Mouse (Mus musculus) layer of hippocampus, postnatal 36 days (tissue): ENCODE measurements at regions not wholly inside any gene's neighbourhood (a gene's known extent, or its start where the extent isn't known, plus 50 kb on each side); places are given as distances from the start of the nearest gene placed in this dataset.
"Not testable (repeated sequence)": the region's sequence is repeated elsewhere in the genome, so short reads cannot be mapped to it uniquely, and the experiment has no call there.

Source experiments
- DNase-seq, 2 experiments: peaks; one replicate each; pipeline ENCODE4 v3.0.0; 2022

GRCm38 (mm10) chr10:31143856-31144488, 169.2 kb upstream of the Hddc2 start:
- DNase-seq = peak; percentile 11 to 15

- no peak for DNase-seq
These were observed 168.7 kb upstream of the Hddc2 start for GRCm38 (mm10) chr10:31144489-31144872.

- DNase-seq = peak; percentile 44 to 58
These were observed 140.0 kb upstream of the Hddc2 start for GRCm38 (mm10) chr10:31173169-31173686.

GRCm38 (mm10) chr10:31189577-31189976, 123.6 kb upstream of the Hddc2 start:
- no peak for DNase-seq

- DNase-seq = not testable (repeated sequence)
These were observed 101.0 kb upstream of the Hddc2 start for GRCm38 (mm10) chr10:31212164-31212563.

GRCm38 (mm10) chr10:31212778-31213454, 100.3 kb upstream of the Hddc2 start:
- DNase-seq = no peak

- DNase-seq = no peak
These were observed 91.3 kb upstream of the Hddc2 start for GRCm38 (mm10) chr10:31221902-31222301.

- DNase-seq = no peak
These were observed 84.1 kb upstream of the Hddc2 start for GRCm38 (mm10) chr10:31229078-31229477.

- DNase-seq = no peak
These were observed 70.7 kb upstream of the Hddc2 start for GRCm38 (mm10) chr10:31242442-31242966.

GRCm38 (mm10) chr10:31252584-31253381, 60.4 kb upstream of the Hddc2 start:
- peak; percentile 12 to 26 for DNase-seq

GRCm38 (mm10) chr10:31256934-31257333, 56.2 kb upstream of the Hddc2 start:
- no peak for DNase-seq

- DNase-seq = no peak
These were observed 55.6 kb upstream of the Hddc2 start for GRCm38 (mm10) chr10:31257611-31258010.

- no peak for DNase-seq
These were observed 52.3 kb upstream of the Hddc2 start for GRCm38 (mm10) chr10:31260914-31261313.
